Mouse (Mus musculus) right cerebral cortex, adult 18-20 months (tissue): ENCODE results near the gene Rps25.
"Not testable (repeated sequence)": the region's sequence is repeated elsewhere in the genome, so short reads cannot be mapped to it uniquely, and the experiment has no call there.

Experiments
- DNase-seq: peaks from one replicate; pipeline ENCODE4 v3.0.0; 2022; ENCODE audit warnings: mixed read lengths

Gene Rps25

DNA sequence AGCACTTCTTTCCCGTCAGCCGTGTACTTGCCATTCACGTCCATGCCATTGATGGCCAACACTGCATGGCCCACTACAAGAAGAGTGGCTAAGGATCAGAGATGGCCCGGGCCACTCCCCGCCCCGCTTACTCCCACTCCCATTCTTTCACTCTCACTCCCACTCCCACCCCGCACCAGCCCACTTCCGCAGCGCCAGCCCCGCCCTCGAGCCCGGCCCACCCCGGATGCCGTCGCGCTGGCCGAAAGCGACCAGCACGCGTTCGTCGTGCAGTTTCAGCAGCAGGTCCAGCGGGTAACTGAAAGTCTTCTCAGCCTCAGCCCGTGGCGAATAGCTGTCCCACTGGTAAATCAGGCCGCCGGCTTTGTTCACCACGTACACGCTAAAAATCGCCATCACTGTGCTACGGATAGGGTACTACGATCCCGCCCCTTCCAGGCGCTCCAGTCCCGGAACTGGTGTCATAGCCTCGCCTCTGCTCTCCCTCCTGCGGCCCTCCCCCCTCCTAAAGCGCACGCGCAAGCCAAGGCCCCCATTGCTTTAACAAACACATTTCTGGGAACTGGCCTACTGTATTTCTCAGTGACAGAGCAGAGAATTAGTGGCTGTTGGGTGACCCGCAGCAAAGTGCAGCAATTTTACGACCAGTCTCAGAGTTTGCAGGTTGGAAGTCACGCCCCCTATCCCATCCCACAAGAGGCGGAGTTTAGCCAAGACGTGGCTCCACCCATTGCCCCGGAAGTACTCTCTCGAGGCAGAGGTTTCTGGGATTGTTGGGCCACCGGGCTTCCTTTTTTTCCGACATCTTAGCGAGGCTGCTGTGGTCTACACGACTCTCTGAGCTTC, at the start of gene Rps25, which contains the start of gene Trappc4:
Gene Rps25 (plus strand): TSS at position 234 of the 846 bp plus-strand sequence.
Gene Trappc4 (minus strand): TSS at position 695 of the 846 bp plus-strand sequence.
- peak; percentile 91 for DNase-seq

DNA sequence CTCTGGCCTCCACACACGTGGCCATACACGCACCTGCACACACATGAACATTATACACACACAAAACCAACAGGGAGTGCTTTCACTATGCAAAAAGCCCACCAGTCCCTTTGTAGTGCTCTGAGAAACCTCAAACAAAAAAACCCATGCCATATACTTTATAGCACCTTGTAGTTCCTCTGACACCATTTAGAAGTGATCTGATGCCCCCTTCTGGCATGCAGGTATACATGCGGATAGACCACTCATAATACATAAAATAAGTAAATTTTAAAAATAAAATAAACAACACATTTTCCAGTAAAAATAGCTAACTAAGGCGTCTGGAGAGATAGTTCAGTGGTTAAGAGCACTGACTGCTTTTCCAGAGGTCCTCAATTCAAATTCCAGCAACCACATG, 49.7 kb upstream of the Rps25 start:
- DNase-seq = no peak

DNA sequence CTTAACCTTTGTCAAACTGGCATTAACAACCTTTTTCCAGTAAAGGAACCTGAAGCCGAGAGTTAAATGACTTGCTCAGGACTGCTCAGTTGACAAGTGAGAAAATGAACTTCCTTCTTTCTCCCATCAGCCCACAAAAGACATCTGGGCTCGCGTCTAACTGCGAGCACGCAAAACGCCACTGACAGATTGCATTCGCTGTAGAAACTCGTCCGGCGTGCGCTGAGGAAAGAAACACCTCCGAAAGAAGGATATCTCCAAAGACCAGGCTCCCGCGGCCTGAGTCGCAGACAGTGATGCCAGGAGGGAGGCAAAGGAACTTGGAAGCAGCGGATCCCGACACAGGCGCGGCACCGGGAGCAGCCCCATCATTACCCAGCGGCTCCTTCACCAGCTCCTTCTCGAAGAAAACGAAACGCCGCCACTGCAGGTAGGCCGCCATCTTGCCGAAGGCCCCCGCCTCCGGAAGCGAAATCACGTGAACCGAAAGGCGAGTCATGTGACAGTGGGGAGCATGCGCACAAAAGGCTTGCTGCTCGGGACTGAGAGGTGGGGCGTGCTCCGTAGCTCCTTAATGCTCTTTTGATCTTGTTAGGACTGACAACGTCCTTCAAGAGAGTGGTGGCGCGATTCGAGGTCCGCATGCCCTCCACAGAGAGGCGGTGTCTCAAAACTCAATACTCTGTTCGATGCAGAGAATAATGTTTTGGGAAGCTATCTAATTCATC, 45.6 kb upstream of the Rps25 start, which contains the start of gene Vps11:
Gene Vps11 (minus strand): TSS at position 481 of the 728 bp plus-strand sequence.
- DNase-seq = peak; percentile 93

DNA sequence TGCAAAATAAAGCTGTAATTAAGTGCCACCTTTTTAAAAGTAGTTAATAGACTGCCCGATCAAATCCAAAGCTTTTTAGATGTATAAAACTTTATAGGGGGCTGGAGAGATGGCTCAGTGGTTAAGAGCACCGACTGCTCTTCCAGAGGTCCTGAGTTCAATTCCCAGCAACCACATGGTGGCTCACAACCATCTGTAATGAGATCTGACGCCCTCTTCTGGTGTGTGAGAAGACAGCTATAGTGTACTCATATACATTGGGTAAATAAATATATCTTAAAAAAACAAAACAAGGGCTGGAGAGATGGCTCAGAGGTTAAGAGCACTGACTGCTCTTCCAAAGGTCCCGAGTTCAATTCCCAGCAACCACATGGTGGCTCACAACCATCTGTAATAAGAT, 45.0 kb upstream of the Rps25 start:
- DNase-seq = not testable (repeated sequence)

DNA sequence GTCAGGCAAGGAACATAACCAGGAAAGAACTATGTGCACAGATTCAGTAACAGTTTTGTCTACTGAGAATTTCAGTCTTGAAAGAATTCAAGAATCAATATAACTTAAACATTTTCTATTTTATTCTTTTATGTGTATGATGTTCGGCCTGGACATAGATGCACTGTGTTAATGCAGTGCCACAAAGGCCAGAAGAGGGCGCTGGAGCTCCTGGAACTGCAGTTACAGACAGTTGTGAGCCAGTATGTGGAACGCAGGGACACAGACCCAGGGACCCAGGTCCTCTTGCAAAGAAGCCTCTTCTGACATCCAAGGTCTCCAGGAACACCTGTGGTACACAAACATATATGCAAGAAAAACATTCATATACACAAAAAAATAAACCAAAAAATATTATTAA, 42.5 kb upstream of the Rps25 start:
- DNase-seq = no peak

DNA sequence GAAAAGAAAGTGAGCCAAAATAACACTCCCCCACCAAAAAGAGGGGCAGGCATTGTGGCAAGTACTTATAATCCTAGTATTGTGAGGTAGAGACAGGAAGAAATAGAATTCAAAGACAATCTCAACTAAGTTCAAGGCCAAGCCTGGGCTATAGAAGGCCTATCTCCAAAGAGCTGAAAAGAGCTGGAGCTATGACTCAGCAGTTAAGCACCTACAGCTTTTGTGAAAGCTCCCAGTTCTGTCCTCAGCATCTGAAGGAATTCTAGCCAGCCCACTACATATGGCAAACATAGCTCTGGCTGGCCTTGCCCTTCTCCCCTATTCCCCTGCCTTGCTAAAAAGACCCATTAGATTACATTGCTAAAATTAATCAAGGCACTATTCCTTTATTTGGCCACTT, 33.6 kb upstream of the Rps25 start:
- no peak for DNase-seq

DNA sequence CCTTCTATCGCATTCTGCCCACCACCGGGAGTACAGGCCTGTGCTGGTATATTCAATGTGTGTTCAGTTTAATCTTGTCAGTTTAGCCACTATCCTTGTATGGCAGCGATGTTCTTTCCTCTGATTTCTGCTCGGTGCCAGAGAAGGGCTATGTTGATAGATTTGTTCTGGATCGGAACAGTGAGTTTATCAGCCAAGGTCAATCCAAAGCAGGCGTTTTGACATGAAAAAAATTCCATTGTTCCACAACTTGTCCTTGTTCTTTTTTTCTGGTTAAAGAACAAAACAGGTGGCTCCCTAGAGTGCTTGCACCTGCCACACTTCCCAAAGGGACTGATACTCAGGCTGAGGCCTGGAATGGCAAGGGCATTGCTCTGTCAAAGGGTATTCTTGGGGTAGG, 30.8 kb upstream of the Rps25 start:
- no peak for DNase-seq

DNA sequence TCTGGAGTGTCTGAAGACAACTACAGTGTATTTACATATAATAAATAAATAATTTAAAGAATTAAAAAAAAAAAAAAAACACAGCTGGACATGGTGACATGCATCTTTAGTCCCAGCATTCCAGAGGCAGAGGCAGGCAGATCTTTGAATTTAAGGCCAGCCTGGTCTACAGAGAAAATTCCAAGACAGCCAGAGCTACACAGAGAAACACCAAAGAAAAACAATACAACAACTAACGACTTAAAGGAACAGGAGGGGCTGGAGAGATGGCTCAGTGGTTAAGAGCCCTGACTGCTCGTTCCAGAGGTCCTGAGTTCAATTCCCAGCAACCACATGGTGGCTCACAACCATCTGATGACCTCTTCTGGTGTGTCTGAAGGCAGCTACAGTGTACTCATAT, 29.6 kb upstream of the Rps25 start:
- not testable (repeated sequence) for DNase-seq

DNA sequence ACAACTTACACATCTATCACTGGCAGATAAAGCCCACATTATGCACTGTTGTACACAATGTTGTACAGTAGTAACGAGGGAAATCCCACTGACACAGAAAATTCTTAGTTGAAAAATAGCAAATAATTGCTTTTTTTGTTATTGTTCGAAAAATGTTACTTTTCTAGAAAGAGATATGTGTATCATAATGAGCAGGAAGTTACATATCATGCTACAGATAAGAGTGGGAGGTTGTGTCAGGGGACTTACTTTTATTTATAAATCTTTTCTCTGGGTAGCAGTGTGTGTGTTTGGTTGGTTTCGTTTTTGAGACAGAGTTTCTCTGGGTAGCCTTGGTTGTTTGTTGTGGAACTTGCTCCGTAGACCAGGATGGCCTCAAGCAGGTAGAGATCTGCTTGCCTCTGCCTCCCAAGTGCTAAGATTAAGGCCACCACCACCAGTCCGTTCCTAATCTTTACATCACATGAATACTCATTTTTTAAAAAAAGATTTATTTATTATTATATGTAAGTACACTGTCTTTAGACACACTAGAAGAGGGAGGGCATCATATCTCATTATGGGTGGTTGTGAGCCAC, 28.7 kb upstream of the Rps25 start:
- DNase-seq = no peak

DNA sequence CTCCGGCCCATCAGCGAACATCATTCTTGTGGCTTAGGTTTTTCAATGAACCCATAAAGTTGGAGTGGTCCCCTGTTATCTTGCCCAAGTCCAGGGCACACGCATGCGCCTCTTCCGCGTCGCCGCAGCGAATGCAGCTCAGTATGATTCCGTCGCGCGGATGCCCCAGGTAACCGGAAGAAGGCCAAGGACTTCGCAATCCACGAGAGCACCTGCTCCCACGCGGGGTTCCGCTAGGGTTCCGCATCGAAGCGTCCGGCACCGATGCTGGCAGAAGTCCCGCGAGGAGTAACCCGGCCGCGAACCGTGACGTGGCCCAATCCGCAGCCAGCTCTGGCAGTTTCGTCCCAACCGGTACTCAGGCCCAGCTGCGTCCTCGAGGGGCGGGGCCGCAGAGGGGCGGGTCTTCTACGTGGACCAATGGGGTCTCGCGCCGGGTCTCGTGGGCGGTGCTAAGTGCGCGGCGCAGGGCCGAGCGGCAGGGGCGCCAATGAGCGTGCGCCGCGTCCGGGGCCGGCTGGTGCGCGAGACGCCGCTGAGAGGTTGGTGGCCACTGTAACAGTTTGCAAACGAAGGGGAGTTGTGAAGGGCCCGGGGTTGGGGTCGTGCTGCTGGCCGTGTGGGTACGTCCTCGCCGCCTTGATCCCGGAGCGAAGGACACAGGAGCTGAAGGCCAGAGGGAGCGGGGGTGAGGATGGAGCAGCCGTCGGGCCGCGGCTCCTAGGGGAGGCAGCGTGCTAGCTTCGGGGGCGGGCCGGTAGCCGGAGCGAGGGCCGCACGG, 27.7 kb upstream of the Rps25 start, which contains the start of gene Hyou1:
Gene Hyou1 (plus strand): TSS at position 437 of the 781 bp plus-strand sequence.
- DNase-seq = peak; percentile 99

DNA sequence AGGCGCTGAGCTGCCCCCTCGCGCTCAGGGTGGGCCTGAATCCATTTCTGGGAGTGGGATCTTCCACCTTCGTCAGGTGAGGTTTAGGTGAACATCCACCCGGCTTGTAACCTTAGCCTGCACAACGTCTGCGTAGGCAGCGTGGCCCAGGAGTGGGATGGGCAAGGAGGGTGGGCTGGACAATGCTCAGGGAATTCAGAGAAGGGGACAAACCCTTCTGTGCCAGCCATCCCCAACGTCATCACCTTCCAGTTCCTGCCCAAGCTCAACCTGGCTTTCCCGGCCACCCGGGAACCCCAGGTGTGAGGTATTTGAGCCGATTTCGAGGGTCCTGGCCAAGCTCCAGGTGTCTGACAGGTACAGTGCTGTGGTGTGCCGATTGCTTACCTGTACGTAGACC, 27.1 kb upstream of the Rps25 start:
- DNase-seq = no peak

DNA sequence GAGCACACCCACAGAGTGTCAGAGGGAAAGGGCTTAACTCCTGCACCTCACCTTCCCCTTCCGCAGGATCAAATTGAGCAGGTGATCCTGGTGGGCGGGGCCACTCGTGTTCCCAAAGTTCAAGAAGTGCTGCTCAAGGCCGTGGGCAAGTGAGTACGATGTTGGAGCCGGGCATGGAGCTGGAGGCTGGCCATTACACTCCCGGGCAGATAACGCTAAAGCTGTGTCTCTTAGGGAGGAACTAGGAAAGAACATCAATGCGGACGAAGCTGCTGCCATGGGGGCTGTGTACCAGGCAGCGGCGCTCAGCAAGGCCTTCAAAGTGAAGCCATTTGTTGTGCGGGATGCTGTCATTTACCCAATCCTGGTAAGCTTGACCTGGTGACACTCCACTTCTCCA, 22.3 kb upstream of the Rps25 start:
- no peak for DNase-seq

DNA sequence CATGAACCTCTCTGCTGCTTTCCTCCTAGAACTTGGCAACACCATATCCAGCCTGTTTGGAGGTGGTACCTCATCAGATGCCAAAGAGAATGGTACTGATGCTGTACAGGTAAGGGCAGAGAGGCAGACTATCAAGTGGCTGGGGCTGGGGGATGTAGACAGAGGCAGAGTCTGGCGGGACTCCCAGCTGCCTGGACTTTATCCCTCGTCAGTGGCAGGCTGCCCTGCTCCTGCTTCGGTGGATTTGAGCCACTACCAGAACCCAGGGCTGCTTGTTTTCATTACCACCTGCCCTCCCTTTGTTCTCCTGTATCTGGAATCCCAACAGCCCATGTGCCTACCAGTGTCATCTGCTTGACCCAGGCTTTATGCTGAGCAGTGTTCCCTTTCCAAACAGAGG, 19.7 kb upstream of the Rps25 start:
- DNase-seq = no peak

DNA sequence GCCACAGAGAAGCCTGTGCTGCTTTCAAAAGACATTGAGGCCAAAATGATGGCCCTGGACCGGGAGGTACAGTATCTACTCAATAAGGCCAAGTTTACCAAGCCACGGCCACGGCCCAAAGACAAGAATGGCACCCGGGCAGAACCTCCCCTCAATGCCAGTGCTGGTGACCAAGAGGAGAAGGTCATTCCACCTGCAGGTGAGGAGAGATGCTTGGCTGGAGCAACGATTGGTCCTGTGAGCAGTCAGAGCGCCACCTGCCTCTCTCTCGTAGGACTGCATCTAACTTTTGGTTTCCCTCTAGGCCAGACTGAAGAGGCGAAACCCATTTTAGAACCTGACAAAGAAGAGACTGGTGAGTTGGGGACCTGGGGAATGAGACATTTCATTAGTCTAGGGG, 17.7 kb upstream of the Rps25 start:
- peak; percentile 54 for DNase-seq

DNA sequence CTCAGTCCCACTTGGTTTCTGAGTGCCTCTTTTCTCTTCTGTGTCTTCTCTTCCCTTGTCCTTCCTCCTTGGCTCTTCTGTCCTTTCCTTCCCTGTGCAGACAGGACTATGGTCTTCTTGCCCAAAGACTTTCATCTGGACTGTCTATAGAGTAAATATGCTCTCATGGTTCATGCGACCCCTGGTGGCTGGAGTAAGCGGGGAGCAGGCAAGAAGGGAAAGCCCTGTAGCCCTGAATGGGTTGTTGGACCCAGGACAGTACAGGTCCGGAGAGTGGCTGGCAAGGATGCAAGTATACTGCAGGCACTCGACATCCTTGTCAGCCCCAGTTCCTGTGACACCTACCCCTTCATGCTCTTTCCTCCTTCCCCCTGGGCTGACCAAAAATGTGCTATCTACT, 15.5 kb upstream of the Rps25 start:
- peak; percentile 58 for DNase-seq

DNA sequence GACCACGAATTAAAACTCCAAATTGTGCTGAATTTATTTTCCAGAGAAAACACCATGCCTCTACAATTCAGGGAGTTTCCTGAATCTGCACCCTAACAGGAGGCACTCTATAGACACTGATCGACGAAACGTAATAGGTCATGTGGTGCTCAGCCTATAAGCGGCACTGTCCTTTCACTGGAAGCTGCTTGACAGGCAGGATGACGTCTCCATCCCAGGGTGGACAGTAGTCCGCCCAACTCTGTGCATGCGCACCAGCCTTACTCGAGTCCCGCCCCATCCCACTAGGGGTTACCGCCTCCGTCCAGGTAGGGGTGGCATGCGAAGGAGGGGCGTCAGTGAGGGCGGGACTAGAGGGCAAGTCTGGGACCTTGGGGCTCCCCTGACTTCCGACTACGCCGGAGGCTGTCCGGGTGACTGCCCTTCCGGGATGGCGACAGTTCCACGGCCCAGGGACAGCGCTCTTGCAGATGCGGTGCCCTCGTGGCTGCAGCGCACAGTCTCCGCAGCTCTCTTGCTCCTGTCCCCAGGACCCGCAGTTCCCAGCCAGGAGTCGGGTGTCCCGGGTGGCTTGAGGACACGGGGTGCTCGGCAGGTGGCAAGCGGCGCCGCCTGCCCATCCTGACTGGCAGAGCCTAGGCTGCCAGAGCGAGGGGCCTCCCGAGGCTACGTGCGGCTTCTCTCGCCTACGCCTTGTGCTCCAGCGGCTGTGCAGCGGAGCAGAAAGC, 10.1 kb upstream of the Rps25 start, which contains the start of gene Slc37a4:
Gene Slc37a4 (plus strand): TSS at position 169 of the 728 bp plus-strand sequence.
- DNase-seq = peak; percentile 96

DNA sequence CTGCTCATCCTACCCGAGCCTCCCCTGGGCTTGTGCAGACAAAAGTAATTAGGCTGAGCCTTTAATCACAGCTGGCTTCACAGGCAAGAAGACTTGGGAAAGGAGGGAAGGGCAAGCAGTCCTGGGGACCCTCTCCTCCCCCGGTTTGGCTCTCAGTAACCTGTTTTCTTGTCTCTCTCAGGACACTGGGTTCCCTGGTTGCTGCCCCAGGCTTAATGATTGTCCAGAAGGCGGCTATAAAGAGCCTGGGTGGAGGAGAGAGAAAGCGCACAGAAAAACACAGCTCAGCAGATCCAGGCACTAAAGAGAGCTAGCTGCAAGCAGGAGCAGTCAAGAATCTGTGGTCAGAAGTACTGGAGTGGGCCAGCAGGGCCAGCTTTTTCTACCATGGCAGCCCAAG, 8.9 kb upstream of the Rps25 start:
- no peak for DNase-seq

DNA sequence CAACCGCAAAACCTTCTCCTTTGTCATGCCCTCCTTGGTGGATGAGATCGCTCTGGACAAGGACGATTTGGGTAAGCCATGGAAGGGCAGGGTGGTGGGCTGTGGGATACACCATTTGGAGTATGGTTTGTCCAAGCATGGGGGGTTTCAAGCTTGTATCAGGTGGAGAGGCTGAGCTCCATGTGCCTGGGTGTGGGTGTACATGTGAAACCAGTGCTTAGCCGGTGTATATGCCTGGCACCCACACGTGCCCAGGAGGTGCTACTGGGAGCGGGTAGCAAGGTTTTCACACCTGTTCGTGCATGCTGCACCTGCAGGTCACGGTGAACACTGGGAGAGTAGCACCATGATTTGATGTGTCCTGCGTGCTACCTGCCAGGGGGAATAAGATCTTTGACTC, 8.4 kb upstream of the Rps25 start:
- DNase-seq = no peak

DNA sequence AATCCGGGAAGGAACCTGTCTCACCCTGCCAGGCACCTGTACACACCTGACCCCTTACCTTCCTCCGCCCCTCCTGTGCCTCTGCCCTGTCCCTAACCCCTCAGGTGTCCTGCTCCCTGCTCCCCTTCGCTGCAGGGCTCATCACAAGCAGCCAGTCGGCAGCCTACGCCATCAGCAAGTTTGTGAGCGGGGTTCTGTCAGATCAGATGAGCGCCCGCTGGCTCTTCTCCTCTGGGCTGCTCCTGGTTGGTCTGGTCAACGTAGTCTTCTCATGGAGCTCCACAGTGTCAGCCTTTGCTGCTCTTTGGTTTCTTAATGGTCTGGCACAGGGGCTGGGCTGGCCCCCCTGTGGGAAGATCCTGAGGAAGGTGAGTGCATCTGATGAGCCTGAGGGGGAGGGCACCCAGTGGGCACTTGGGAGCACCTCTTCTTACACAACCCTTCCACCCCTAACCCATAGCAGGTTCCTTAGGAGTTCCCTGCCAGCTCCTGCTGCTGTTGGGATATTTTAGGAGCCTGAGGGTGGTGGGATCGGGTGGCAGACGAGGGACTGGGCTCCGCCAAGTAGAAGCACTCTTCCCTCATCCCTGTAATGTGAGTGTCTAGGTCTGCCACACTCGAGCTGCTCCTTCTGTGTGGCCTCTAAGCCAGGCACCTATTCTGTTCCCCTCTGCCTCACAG, 7.7 kb upstream of the Rps25 start:
- DNase-seq = no peak

DNA sequence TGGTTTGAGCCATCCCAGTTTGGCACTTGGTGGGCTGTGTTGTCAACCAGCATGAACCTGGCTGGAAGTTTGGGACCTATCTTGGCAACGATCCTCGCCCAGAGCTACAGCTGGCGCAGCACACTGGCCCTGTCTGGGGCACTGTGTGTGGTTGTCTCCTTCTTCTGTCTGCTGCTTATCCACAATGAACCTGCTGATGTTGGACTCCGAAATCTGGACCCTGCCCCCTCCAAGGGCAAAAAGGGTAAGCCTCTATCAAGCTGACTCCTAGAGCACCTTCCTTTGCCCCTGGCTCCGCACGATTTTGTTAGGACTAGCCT, 7.2 kb upstream of the Rps25 start:
- DNase-seq = no peak

DNA sequence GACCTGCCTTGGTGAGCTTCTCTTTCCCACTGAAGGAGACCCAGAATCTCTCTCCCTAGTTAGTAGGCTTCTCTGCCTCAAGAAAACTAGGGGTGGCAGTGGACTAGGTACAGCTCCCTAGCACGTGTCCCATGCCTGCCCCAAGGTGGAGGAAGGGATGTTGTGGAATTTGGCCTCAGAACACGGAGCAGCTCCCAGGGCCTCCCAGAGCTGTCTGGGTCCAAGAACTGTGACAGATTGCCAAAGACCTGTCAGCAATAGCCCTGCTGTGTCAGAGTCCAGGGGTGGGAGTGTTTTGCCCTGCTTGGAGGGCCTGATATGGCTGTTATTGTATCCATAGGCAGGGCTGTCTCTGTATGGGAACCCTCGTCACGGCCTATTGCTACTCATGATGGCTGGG, 5.9 kb upstream of the Rps25 start:
- DNase-seq = no peak

DNA sequence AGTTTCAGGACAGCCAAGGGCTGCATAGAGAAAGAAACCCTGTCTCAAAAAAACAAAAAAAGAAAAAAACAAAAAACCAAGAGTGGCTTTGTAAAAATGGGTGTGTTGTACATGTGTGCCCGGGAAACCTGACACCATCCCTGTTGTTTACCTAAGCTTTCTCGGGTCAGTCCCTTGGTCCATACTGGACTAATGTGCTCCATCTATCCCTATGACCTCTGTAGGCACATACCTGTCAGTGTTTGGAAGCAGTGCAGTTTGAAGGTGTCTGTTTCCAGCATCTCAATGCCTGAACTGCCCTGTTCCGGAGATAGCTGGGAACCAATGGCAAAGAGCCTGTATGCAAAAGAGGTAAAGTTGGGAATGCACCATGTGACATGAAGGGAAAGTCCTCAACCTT, 1.9 kb upstream of the Rps25 start:
- DNase-seq = no peak
